Mouse (Mus musculus) neural tube, embryonic 13.5 days (tissue): ENCODE data around the gene Tbc1d17. TPM values are rescaled to one million over a fixed set of nuclear protein-coding genes. Genes with fewer than 3 reads are reported as not detected.
A peak's percentile ranks its signal among the peaks of the same experiment; 100 is the strongest.
"Not testable (repeated sequence)": the region's sequence is repeated elsewhere in the genome, so short reads cannot be mapped to it uniquely, and the experiment has no call there.

Experiments
- ATAC-seq: fragments of 200-750 bp; cut with Nextera tagmentation; 2 replicates; pipeline ENCODE4 v1.8.0; 2017; ENCODE audit warnings: low read depth, mild to moderate bottlenecking, moderate TSS enrichment, moderate library complexity
- H3K27ac ChIP-seq: fragments of 300-500 bp; sonication (generic); replicated peaks from 2 replicates; pipeline ENCODE4 v1.5.1; 2015; ENCODE audit warnings: moderate library complexity, mild to moderate bottlenecking, inconsistent platforms
- H3K27me3 ChIP-seq: fragments of 300-500 bp; sonication (generic); 2 replicates; pipeline ENCODE4 v1.6.1; 2015; ENCODE audit warnings: mild to moderate bottlenecking, inconsistent platforms
- H3K36me3 ChIP-seq: fragments of 300-500 bp; sonication (generic); 2 replicates; pipeline ENCODE4 v1.6.1; 2015; ENCODE audit warnings: mild to moderate bottlenecking, inconsistent platforms
- H3K4me1 ChIP-seq: fragments of 300-500 bp; sonication (generic); replicated peaks from 2 replicates; pipeline ENCODE4 v1.6.1; 2015; ENCODE audit warnings: inconsistent platforms
- H3K4me2 ChIP-seq: fragments of 300-500 bp; sonication (generic); 2 replicates; pipeline ENCODE4 v1.6.1; 2015; ENCODE audit warnings: inconsistent platforms, mild to moderate bottlenecking, moderate library complexity
- H3K4me3 ChIP-seq: fragments of 300-500 bp; sonication (generic); 2 replicates; pipeline ENCODE4 v1.5.1; 2015; ENCODE audit warnings: mild to moderate bottlenecking, inconsistent platforms
- H3K9ac ChIP-seq: fragments of 300-500 bp; sonication (generic); 2 replicates; pipeline ENCODE4 v1.6.1; 2015; ENCODE audit warnings: moderate library complexity, mild to moderate bottlenecking, inconsistent platforms
- H3K9me3 ChIP-seq: fragments of 300-500 bp; sonication (generic); 2 replicates; pipeline ENCODE4 v1.6.1; 2016; ENCODE audit warnings: inconsistent platforms
- WGBS: fragments of 180-500 bp; shearing (Covaris S2); methylation state at CpG from one replicate; pipeline ENCODE4 v1.1.7; 2015; 5-methylcytosine and 5-hydroxymethylcytosine counted together
- polyA plus RNA-seq: library from polyadenylated mRNA; unstranded; fragments of >200 nt; fragmentation: Nextera tagmentation; extraction: Ambion mirVana; gene quantifications from 2 replicates; pipeline ENCODE4 v1.2.1, GENCODE M21; 2015

The Tbc1d17 gene
- polyA plus RNA-seq, 1 experiment from 2014 or later, result 101 TPM

- Histone ChIP-seq H3K27ac (no peak overlapping the region), H3K9me3 (no peaks in the 10 kb centered on the region), H3K4me2 (0 out of 2 replicates have a peak overlapping the region, but pooled peaks have one; percentile 3), H3K4me3 (no peak overlapping the region), H3K27me3 (no peaks in the 10 kb centered on the region), H3K36me3 (peaks cover 60% of the 10 kb centered on the region), H3K9ac (peak overlapping the region; percentile 34; the same call in 1 of the 2 replicates), H3K4me1 (peaks cover 44% of the 10 kb centered on the region)
- ATAC-seq, result no peak
- 87% methylated on average over 13 of the region's 13 CpGs for WGBS
Observed at GRCm38 (mm10) chr7:44888256-44889105, 39.6 kb upstream of the Tbc1d17 start.

- Histone ChIP-seq H3K4me1 (peaks cover 38% of the 10 kb centered on the region), H3K4me3 (no peak overlapping the region), H3K36me3 (peaks cover 75% of the 10 kb centered on the region), H3K9ac (0 out of 2 replicates have a peak overlapping the region, but pooled peaks have one; percentile 8), H3K27me3 (no peaks in the 10 kb centered on the region), H3K9me3 (no peaks in the 10 kb centered on the region), H3K27ac (no peak overlapping the region), H3K4me2 (no peak overlapping the region)
- no peak for ATAC-seq
- 87% methylated on average over 7 of the region's 7 CpGs for WGBS
Observed at GRCm38 (mm10) chr7:44886964-44887363, 38.1 kb upstream of the Tbc1d17 start.

GRCm38 (mm10) chr7:44884637-44885036 lies 35.8 kb upstream of the Tbc1d17 start:
- H3K4me1 ChIP-seq, result peaks cover 20% of the 10 kb centered on the region
- no peak overlapping the region for H3K4me3 ChIP-seq
- H3K27me3 ChIP-seq, result no peaks in the 10 kb centered on the region
- H3K27ac ChIP-seq, result no peak overlapping the region
- no peak for ATAC-seq
- H3K9me3 ChIP-seq, result no peaks in the 10 kb centered on the region
- 98% methylated on average over 5 of the region's 5 CpGs for WGBS
- peaks cover 90% of the 10 kb centered on the region for H3K36me3 ChIP-seq
- H3K4me2 ChIP-seq, result no peak overlapping the region
- no peak overlapping the region for H3K9ac ChIP-seq

- 100% methylated on average over 3 of the region's 3 CpGs for WGBS
- no peak overlapping the region for H3K4me3 ChIP-seq
- peaks cover 4% of the 10 kb centered on the region for H3K4me1 ChIP-seq
- no peak for ATAC-seq
- no peaks in the 10 kb centered on the region for H3K27me3 ChIP-seq
- no peak overlapping the region for H3K27ac ChIP-seq
- peaks cover 90% of the 10 kb centered on the region for H3K36me3 ChIP-seq
- H3K4me2 ChIP-seq, result no peak overlapping the region
- no peak overlapping the region for H3K9ac ChIP-seq
- no peaks in the 10 kb centered on the region for H3K9me3 ChIP-seq
Observed at GRCm38 (mm10) chr7:44883036-44883435, 34.2 kb upstream of the Tbc1d17 start.

- no peaks in the 10 kb centered on the region for H3K9me3 ChIP-seq
- no peak overlapping the region for H3K4me3 ChIP-seq
- H3K4me1 ChIP-seq, result no peaks in the 10 kb centered on the region
- H3K27me3 ChIP-seq, result no peaks in the 10 kb centered on the region
- no peak overlapping the region for H3K27ac ChIP-seq
- WGBS, result 87% methylated on average over 14 of the region's 14 CpGs
- no peak for ATAC-seq
- H3K4me2 ChIP-seq, result no peak overlapping the region
- H3K9ac ChIP-seq, result no peak overlapping the region
- peaks cover 76% of the 10 kb centered on the region for H3K36me3 ChIP-seq
Observed at GRCm38 (mm10) chr7:44877833-44878232, 29.0 kb upstream of the Tbc1d17 start.

- ATAC-seq, result not testable (repeated sequence)
- whole genome bisulfite sequencing, result 83% methylated on average over 2 of the region's 2 CpGs
Observed at GRCm38 (mm10) chr7:44871774-44872173, 22.9 kb upstream of the Tbc1d17 start.

GRCm38 (mm10) chr7:44871181-44871580 lies 22.3 kb upstream of the Tbc1d17 start:
- H3K9me3 ChIP-seq, result no peaks in the 10 kb centered on the region
- no peak overlapping the region for H3K27ac ChIP-seq
- no peak for ATAC-seq
- H3K4me2 ChIP-seq, result no peak overlapping the region
- H3K4me1 ChIP-seq, result peaks cover 33% of the 10 kb centered on the region
- H3K4me3 ChIP-seq, result no peak overlapping the region
- no peaks in the 10 kb centered on the region for H3K27me3 ChIP-seq
- H3K9ac ChIP-seq, result no peak overlapping the region
- peaks cover 17% of the 10 kb centered on the region for H3K36me3 ChIP-seq
- WGBS, result 35% methylated on average over 1 of the region's 1 CpGs

More at GRCm38 (mm10) chr7:44871774-44872173, 22.9 kb upstream of the Tbc1d17 start:
- H3K27ac ChIP-seq, H3K9me3 ChIP-seq, H3K27me3 ChIP-seq, H3K9ac ChIP-seq, H3K4me2 ChIP-seq, H3K4me3 ChIP-seq: not testable (repeated sequence)
- peaks cover 17% of the 10 kb centered on the region for H3K36me3 ChIP-seq
- peaks cover 27% of the 10 kb centered on the region for H3K4me1 ChIP-seq

GRCm38 (mm10) chr7:44870614-44871013 lies 21.7 kb upstream of the Tbc1d17 start:
- Histone ChIP-seq H3K27me3 (no peaks in the 10 kb centered on the region), H3K4me1 (peaks cover 39% of the 10 kb centered on the region), H3K4me3 (peak overlapping the region; percentile 97), H3K36me3 (peaks cover 17% of the 10 kb centered on the region), H3K9ac (peak overlapping the region; percentile 99), H3K27ac (peak overlapping the region; percentile 100), H3K4me2 (peak overlapping the region; percentile 99), H3K9me3 (no peaks in the 10 kb centered on the region)
- no peak for ATAC-seq
- WGBS, result 86% methylated on average over 6 of the region's 6 CpGs

GRCm38 (mm10) chr7:44869697-44870528 lies 21.0 kb upstream of the Tbc1d17 start, which contains the start of gene Ptov1:
Gene Ptov1, minus strand, starts transcription at chr7:44869788.
- Histone ChIP-seq H3K4me3 (peak within 1 kb of the TSS; percentile 97), H3K27me3 (no peaks in the 10 kb centered on the region), H3K9me3 (no peaks in the 10 kb centered on the region), H3K36me3 (peaks cover 21% of the 10 kb centered on the region), H3K9ac (peak within 1 kb of the TSS; percentile 99), H3K27ac (peak within 1 kb of the TSS; percentile 100), H3K4me1 (peaks cover 46% of the 10 kb centered on the region), H3K4me2 (peak within 1 kb of the TSS; percentile 99)
- peak; percentile 96 for ATAC-seq
- WGBS, result 11% methylated on average over 29 of the region's 29 CpGs

GRCm38 (mm10) chr7:44868919-44869696 lies 20.2 kb upstream of the Tbc1d17 start:
- WGBS, result under 1% methylated on average over 106 of the region's 108 CpGs
- Histone ChIP-seq H3K4me1 (peaks cover 54% of the 10 kb centered on the region), H3K27ac (peak overlapping the region; percentile 100), H3K4me2 (peak overlapping the region; percentile 99), H3K36me3 (peaks cover 29% of the 10 kb centered on the region), H3K27me3 (no peaks in the 10 kb centered on the region), H3K9ac (peak overlapping the region; percentile 99), H3K9me3 (no peaks in the 10 kb centered on the region), H3K4me3 (peak overlapping the region; percentile 97)
- ATAC-seq, result peak; percentile 48

- peaks cover 59% of the 10 kb centered on the region for H3K4me1 ChIP-seq
Observed at GRCm38 (mm10) chr7:44868465-44868864, 19.6 kb upstream of the Tbc1d17 start.

More at GRCm38 (mm10) chr7:44868465-44868864, 19.6 kb upstream of the Tbc1d17 start:
- no peak for ATAC-seq
- Histone ChIP-seq H3K36me3 (peaks cover 35% of the 10 kb centered on the region), H3K9me3 (no peaks in the 10 kb centered on the region), H3K27ac (peak overlapping the region; percentile 100), H3K27me3 (no peaks in the 10 kb centered on the region), H3K9ac (peak overlapping the region; percentile 99), H3K4me2 (peak overlapping the region; percentile 99), H3K4me3 (peak overlapping the region; percentile 97)
- WGBS, result 8% methylated on average over 16 of the region's 16 CpGs
